8 mouse cellular contexts compared by ENCODE assay signal in genomic region chr12:87470263-87471136, GRCm38 (mm10). TPM values are rescaled to one million over a fixed set of nuclear protein-coding genes. Genes with fewer than 3 reads are reported as not detected.
DNase-seq lines count a peak whose midpoint lies in the region; ATAC-seq lines count a peak whose summit lies in the region.

No protein-coding gene starts in this region.

- peak overlapping the region; percentile 79 for H3K4me3 ChIP-seq in heart, embryonic 16.5 days (ENCODE audit: low read length)

- no peaks in the 10 kb centered on the region for H3K27me3 ChIP-seq in heart, embryonic 16.5 days (ENCODE audit: control insufficient read depth, insufficient read depth, low read length)

- H3K36me3 ChIP-seq in heart, embryonic 16.5 days (ENCODE audit: control insufficient read depth, insufficient read depth), result peaks cover 14% of the 10 kb centered on the region

- DNase-seq in heart, postnatal 4 days, result no peak
- peak; percentile 26 for DNase-seq in MEL-GATA-1-ER (ENCODE audit: extremely low read depth, low read depth)
- DNase-seq in gonadal fat pad, adult 2 months (ENCODE audit: low read depth), result peak; percentile 22
- no peak for DNase-seq in left cerebral cortex, adult 18-20 months (ENCODE audit: low spot score in 2 of 2)
- no peak for DNase-seq in cerebellum, postnatal 36 days

- no peak for ATAC-seq in heart, embryonic 16.5 days (replicated peaks; ENCODE audit: extremely low read depth, insufficient read depth, low FRiP score)
- ATAC-seq in megakaryocyte progenitor cell, adult 5-6 weeks (replicated peaks; ENCODE audit: poor library complexity), result peak; percentile 45
- no peak for ATAC-seq in megakaryocyte-erythroid progenitor cell, adult 5-6 weeks (replicated peaks; ENCODE audit: low FRiP score, low TSS enrichment, poor library complexity, severe bottlenecking)

- no peak overlapping the region for H3K27ac ChIP-seq in heart, embryonic 16.5 days (ENCODE audit: low read length)

- peak overlapping the region; percentile 96 for H3K9ac ChIP-seq in heart, embryonic 16.5 days (ENCODE audit: low read length)

- H3K4me2 ChIP-seq in heart, embryonic 16.5 days (ENCODE audit: low read depth, low read length), result peak overlapping the region; percentile 80

- WGBS in heart, embryonic 16.5 days, result 63% methylated on average over 7 of the region's 7 CpGs

- H3K9me3 ChIP-seq in heart, embryonic 16.5 days (replicated peaks; ENCODE audit: control insufficient read depth, low read length), result no peaks in the 10 kb centered on the region

- H3K4me1 ChIP-seq in heart, embryonic 16.5 days (ENCODE audit: control insufficient read depth, insufficient read depth, low read length), result peaks cover 10% of the 10 kb centered on the region

RNA-seq across cellular contexts. Expression of gene Snw1, which starts 1.6 kb away (rescaled TPM):
- polyA plus RNA-seq in heart, embryonic 16.5 days (2015; fragmentation: Nextera tagmentation; extraction: Ambion mirVana), result 76.5 and 88.9 TPM in 2 replicates
- 10 to 100 TPM; 49.2 to 49.3 TPM for total RNA-seq in heart, postnatal 4 days (2021)
- polyA plus RNA-seq in gonadal fat pad, adult 2 months (2012; rRNA removed), result 10.7 and 11.3 TPM in 2 replicates
- total RNA-seq in megakaryocyte progenitor cell, adult 5-6 weeks (2015), result 54.8 and 56.1 TPM in 2 replicates
- total RNA-seq in megakaryocyte progenitor cell, adult 5-6 weeks (2017), result 173 and 192 TPM in 2 replicates
- 10 to 100 TPM; 69.7 to 70.8 TPM for total RNA-seq in left cerebral cortex, adult 18-20 months (2021)
- 64.6 and 68.2 TPM in 2 replicates for total RNA-seq in megakaryocyte-erythroid progenitor cell, adult 5-6 weeks (2014; fragmentation: Nextera tagmentation)
- 189 and 219 TPM in 2 replicates for total RNA-seq in megakaryocyte-erythroid progenitor cell, adult 5-6 weeks (2017)

RNA-seq across cellular contexts. Expression of gene Gm5788, which starts 24.0 kb away (rescaled TPM):
- polyA plus RNA-seq in heart, embryonic 16.5 days (2015; fragmentation: Nextera tagmentation; extraction: Ambion mirVana), result not detected in 2 replicates
- not detected for total RNA-seq in heart, postnatal 4 days (2021)
- polyA plus RNA-seq in gonadal fat pad, adult 2 months (2012; rRNA removed), result not detected in 2 replicates
- not detected in 2 replicates for total RNA-seq in megakaryocyte progenitor cell, adult 5-6 weeks (2015)
- total RNA-seq in megakaryocyte progenitor cell, adult 5-6 weeks (2017), result not detected in 2 replicates
- not detected for total RNA-seq in left cerebral cortex, adult 18-20 months (2021)
- not detected in 2 replicates for total RNA-seq in megakaryocyte-erythroid progenitor cell, adult 5-6 weeks (2014; fragmentation: Nextera tagmentation)
- total RNA-seq in megakaryocyte-erythroid progenitor cell, adult 5-6 weeks (2017), result not detected in 2 replicates

RNA-seq across cellular contexts. Expression of gene Alkbh1, which starts 26.7 kb away (rescaled TPM):
- polyA plus RNA-seq in heart, embryonic 16.5 days (2015; fragmentation: Nextera tagmentation; extraction: Ambion mirVana), result 33.9 and 37.5 TPM in 2 replicates
- 10 to 100 TPM; 14.9 to 15.6 TPM for total RNA-seq in heart, postnatal 4 days (2021)
- polyA plus RNA-seq in gonadal fat pad, adult 2 months (2012; rRNA removed), result 12.8 and 16.5 TPM in 2 replicates
- 39.7 and 47.1 TPM in 2 replicates for total RNA-seq in megakaryocyte progenitor cell, adult 5-6 weeks (2015)
- total RNA-seq in megakaryocyte progenitor cell, adult 5-6 weeks (2017), result 57.2 and 82.5 TPM in 2 replicates
- total RNA-seq in left cerebral cortex, adult 18-20 months (2021), result 10 to 100 TPM; 19.2 to 20.3 TPM
- 65.2 and 74.6 TPM in 2 replicates for total RNA-seq in megakaryocyte-erythroid progenitor cell, adult 5-6 weeks (2014; fragmentation: Nextera tagmentation)
- total RNA-seq in megakaryocyte-erythroid progenitor cell, adult 5-6 weeks (2017), result 62.8 and 93.0 TPM in 2 replicates

RNA-seq across cellular contexts. Expression of gene Slirp, which starts 26.8 kb away (rescaled TPM):
- polyA plus RNA-seq in heart, embryonic 16.5 days (2015; fragmentation: Nextera tagmentation; extraction: Ambion mirVana), result 217 and 223 TPM in 2 replicates
- total RNA-seq in heart, postnatal 4 days (2021), result 100 to 1,000 TPM; 157 to 172 TPM
- 27.8 and 35.7 TPM in 2 replicates for polyA plus RNA-seq in gonadal fat pad, adult 2 months (2012; rRNA removed)
- 111 and 120 TPM in 2 replicates for total RNA-seq in megakaryocyte progenitor cell, adult 5-6 weeks (2015)
- total RNA-seq in megakaryocyte progenitor cell, adult 5-6 weeks (2017), result 49.4 and 79.7 TPM in 2 replicates
- 10 to 100 TPM; 96.2 to 96.3 TPM for total RNA-seq in left cerebral cortex, adult 18-20 months (2021)
- total RNA-seq in megakaryocyte-erythroid progenitor cell, adult 5-6 weeks (2014; fragmentation: Nextera tagmentation), result 183 and 219 TPM in 2 replicates
- total RNA-seq in megakaryocyte-erythroid progenitor cell, adult 5-6 weeks (2017), result 65.7 and 122 TPM in 2 replicates

RNA-seq across cellular contexts. Expression of gene Gm8300, which starts 43.6 kb away (rescaled TPM):
- polyA plus RNA-seq in heart, embryonic 16.5 days (2015; fragmentation: Nextera tagmentation; extraction: Ambion mirVana), result not detected in 2 replicates
- total RNA-seq in heart, postnatal 4 days (2021), result not detected
- 0.05 and 0.14 TPM in 2 replicates for polyA plus RNA-seq in gonadal fat pad, adult 2 months (2012; rRNA removed)
- not detected in 2 replicates for total RNA-seq in megakaryocyte progenitor cell, adult 5-6 weeks (2015)
- total RNA-seq in megakaryocyte progenitor cell, adult 5-6 weeks (2017), result not detected in 2 replicates
- not detected for total RNA-seq in left cerebral cortex, adult 18-20 months (2021)
- total RNA-seq in megakaryocyte-erythroid progenitor cell, adult 5-6 weeks (2014; fragmentation: Nextera tagmentation), result not detected in 2 replicates
- total RNA-seq in megakaryocyte-erythroid progenitor cell, adult 5-6 weeks (2017), result not detected in 2 replicates

Comparison
In these comparisons a context has a peak if more than half of its experiments do, and no peak if none do; other contexts are left out.
1. DNase-seq: peak in MEL-GATA-1-ER (single experiment) and gonadal fat pad, adult 2 months (single experiment); none in heart, postnatal 4 days (single experiment), left cerebral cortex, adult 18-20 months (0 of 2) and cerebellum, postnatal 36 days (0 of 2).